Mouse (Mus musculus) gastrocnemius, postnatal 14 days (tissue): Measurements from ENCODE around the gene Atp6v1e2. TPM values are rescaled to one million over a fixed set of nuclear protein-coding genes. Genes with fewer than 3 reads are reported as not detected.

Experiments
- DNase-seq: peaks from one replicate; pipeline ENCODE4 v3.0.0; 2021; ENCODE audit warnings: mixed read lengths
- intact Hi-C: fragments of 180-260 bp; cut with DNase I; formaldehyde crosslinking; loops from one replicate; pipeline ENCODE4 v1.15.1; 2025; ENCODE audit warnings: low total_unique reads
- total RNA-seq, 2 experiments: library from RNA; stranded (reverse); gene quantifications; 2 replicates each; pipeline ENCODE4 v1.2.3; 2021

Atp6v1e2 gene
- total RNA-seq, 2 experiments from 2014 or later, result not detected

DNA sequence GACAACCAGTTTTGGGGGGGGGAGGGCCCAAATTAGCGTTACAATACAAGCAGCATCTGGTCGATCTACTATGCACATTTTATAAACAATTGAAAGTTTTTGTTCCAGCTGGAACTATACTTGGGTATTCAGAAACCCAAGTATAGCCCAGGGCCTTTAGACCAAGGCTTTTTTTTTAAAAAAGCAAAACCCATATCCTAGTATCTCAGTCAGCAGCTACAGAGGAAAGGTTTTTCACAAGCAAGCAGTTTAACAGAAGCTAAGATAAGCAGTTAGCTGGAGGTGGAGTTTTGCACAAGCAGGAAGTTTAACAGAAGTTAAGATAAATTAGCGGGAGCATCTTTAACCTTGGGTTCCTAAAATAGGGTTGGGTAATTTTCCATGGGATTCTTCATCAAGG is 20.9 kb downstream of the Atp6v1e2 start:
- intact Hi-C loops, result no loop called here

GRCm38 (mm10) chr17:86924679-86925078 is 23.0 kb downstream of the Atp6v1e2 start:
- intact Hi-C loops, result no loop called here
- DNase-seq, result no peak

More for the DNA sequence above, 20.9 kb downstream of the Atp6v1e2 start:
- no peak for DNase-seq

DNA sequence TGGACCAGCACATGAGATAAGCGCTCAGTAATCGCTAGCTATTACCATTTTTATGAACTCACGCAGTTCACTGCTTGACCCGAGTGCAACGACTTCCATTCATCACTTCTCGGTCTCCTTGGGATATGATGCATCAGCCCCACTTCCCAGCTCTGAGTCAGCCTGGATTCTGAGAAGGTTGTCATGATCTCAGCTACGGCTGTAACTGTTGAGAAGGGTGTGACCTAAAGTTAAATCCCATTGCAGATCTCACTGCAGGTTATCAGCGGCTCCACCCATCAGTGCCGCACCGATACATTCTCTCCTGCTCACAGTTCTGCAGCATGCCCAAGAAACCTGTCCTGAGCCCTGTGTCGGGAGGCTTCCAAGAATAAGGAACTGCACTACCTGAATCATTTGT is 28.0 kb downstream of the Atp6v1e2 start:
- DNase-seq, result no peak
- intact Hi-C loops, result loop anchor here (5.0 kb wide), 1 partner anchor 123 kb away; no protein-coding TSS in a partner anchor

GRCm38 (mm10) chr17:86918786-86919185 is 28.9 kb downstream of the Atp6v1e2 start:
- peak; percentile 44 for DNase-seq
- intact Hi-C loops, result loop anchor here (5.0 kb wide), 1 partner anchor 124 kb away; no protein-coding TSS in a partner anchor

DNA sequence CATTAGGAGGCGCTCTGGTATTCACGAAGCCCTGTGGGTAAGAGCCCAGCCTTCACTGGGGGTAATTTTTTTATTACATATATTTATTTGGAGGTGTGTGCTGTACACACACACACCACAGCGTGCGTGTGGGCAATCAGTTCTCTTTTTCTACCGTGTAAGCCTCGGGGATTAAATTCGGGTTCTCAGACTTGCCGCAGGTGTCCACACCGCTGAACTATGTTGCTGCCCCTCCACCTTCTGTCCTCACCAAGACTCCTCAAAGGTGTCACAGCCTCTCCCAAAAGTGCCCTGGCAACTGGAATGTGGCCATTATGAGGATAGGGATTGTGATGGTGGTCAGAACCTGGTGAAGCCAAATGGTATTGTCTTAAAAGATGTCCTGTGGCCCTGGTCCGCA is 30.6 kb downstream of the Atp6v1e2 start, which contains the start of gene Tmem247:
Gene Tmem247, plus strand, starts transcription at position 301 of the 400 bp plus-strand sequence.
- intact Hi-C loops, result loop anchor here (5.0 kb wide), 1 partner anchor 125 kb away; no protein-coding TSS in a partner anchor
- no peak for DNase-seq

DNA sequence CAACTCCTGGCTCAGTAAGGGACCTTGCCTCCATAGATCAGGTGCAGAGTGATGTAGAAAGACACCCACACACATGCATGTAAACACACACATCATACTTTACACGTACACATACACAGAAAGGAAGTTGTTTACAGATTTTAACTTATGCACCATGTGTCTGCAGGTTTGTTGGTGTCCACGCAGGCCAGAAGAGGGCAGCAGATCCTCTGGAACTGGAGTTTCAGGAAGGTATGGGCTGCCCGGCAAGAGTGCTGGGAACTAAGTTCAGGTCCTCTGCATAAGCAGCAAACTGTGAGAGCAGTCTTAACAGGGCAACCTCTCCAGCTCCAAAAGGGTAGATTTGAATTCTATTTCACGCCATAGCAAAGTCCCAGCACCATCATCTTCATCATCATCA is 32.2 kb downstream of the Atp6v1e2 start:
- DNase-seq, result no peak
- intact Hi-C loops, result loop anchor here (5.0 kb wide), 1 partner anchor 127 kb away; no protein-coding TSS in a partner anchor

- no peak for DNase-seq
- intact Hi-C loops, result no loop called here
Observed at GRCm38 (mm10) chr17:86913003-86913607, 34.6 kb downstream of the Atp6v1e2 start.

DNA sequence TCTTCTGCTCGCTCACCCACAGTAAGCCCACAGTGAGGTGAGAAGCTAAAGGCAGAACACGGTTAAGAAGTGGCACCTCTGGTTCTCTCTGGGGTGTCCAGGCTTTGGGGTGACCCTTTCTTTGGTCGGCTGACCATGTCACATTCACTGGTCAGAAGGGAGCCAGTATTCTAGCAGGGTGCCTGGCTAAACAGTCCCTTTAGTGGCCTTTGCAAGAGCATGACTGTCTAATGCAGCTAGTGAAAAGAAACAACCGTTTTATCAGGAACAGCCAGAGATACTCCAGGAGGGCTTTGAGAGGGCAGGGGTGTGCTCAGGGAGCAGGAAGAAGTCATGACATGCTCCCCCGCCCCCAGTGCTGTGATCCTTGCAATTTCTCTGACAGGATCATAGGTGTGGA is 36.4 kb downstream of the Atp6v1e2 start:
- no peak for DNase-seq
- intact Hi-C loops, result no loop called here

DNA sequence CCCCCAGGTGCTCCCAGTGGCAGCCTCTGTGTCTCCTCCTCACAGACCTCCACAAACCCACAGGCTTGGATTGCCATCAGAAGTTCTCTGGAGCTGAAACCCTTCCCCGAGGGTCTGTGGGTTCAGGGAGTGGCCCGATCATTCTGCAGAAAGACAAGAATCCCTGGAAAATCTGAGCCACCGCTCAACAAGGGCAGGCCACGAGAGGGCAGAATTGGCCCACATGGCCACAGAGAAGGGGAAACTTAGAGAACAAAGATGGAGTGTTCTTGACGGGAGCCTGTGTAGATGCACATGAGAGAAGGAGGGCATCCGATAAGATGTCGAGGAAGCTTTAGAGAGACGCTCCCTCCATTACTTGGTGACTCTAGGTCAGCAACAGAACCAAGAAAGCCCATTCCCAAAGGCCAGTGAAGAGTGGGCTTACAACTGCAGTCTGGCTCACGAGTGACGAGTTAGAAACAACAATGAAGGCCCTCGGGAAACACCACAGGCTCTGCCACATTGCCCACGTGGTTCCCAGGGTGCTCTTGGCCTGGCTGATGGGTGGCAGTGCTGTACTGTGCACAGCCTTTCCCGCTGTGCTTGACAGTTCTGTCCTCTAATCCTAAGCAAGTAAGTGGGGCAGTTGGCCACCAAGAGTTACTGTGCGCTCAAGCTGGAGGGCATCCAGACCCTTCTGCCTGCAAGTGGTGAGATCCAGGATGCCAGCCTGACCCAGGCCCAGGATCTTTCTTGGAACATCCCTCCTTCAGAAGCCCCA is 37.8 kb downstream of the Atp6v1e2 start:
- intact Hi-C loops, result loop anchor here (5.0 to 10.0 kb wide), 2 partner anchors 337 to 755 kb away; no protein-coding TSS in a partner anchor
- no peak for DNase-seq

- DNase-seq, result no peak
- intact Hi-C loops, result loop anchor here (5.0 to 10.0 kb wide), 2 partner anchors 339 to 754 kb away; no protein-coding TSS in a partner anchor
Observed at GRCm38 (mm10) chr17:86908316-86908715, 39.4 kb downstream of the Atp6v1e2 start.

DNA sequence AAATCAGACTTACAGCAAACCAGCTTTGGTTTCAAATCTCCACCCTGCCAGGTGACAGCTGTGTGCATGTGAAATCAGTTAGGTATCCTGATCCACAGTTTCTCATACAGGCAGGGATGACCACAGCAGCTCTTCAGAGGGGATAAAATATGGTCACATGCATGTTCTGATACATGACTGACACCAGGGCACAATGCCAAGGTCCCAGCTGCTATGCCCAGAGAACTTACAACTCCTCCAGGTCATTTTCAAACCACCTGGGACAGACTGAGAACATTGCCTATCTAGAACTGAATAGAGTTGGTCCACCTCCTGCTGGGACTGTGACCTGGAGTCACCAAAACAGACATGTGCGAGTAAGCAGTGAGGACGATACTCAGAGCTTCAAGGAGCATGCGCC is 40.6 kb downstream of the Atp6v1e2 start:
- DNase-seq, result no peak
- intact Hi-C loops, result loop anchor here (5.0 to 10.0 kb wide), 2 partner anchors 340 to 752 kb away; no protein-coding TSS in a partner anchor

GRCm38 (mm10) chr17:86906601-86907000 is 41.1 kb downstream of the Atp6v1e2 start:
- no peak for DNase-seq
- intact Hi-C loops, result loop anchor here (5.0 to 10.0 kb wide), 2 partner anchors 341 to 752 kb away; no protein-coding TSS in a partner anchor

DNA sequence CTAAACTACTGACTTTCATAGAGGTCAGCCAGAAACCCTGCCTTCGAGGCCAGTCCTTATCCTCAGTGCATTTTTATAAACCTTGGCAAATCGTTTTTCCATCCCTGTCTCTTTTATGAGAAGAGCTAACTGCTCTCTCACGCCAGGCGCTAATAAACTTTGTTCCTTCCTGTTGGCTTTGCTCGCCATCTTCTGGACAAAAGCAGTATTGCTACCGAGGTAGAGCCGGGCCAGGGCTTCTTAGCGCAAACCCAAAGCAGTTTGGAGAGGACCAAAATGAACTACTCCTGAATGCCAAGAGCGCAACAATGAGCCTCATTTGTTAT is 41.6 kb downstream of the Atp6v1e2 start:
- peak; percentile 77 for DNase-seq
- intact Hi-C loops, result loop anchor here (5.0 to 10.0 kb wide), 2 partner anchors 341 to 751 kb away; no protein-coding TSS in a partner anchor

DNA sequence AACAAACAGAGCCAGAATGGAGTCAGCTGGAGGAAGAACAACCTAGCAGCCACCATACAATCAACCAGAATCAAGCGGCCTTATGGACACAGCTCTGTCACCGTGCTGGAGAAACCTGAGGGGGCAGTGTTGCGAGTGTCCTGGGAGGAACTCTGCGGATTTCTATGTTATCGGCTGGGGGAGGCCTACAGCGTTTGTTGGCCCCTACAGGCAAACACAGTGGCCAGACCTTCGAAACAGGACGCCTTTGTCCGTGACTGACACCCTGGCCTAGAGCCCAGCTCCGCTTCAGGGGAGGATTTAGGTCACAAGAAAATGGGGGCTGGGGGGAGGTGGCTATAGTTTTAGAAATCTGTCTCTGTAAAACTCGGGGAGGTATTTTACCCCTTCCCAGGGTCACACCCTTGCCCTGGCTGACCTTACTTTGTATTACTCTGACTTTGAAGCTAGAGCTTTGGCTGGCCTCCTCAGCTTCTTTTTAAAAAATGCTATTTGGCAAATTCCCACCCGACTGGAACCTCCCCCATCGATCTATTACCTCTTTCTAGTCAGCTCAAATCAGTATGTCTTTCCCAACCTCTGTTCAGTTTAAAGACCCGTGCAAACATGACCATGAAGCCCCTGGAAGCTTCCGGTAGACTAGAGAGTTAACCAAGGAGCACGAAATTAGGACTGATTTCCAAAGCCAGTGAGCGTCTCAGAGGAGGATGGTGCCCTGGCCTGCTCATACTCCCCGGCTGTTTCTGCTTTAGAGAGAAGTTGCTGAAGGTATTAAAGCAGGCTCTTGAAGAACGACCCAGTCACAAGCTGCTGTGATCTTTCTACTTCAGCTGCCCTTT is 42.2 kb downstream of the Atp6v1e2 start:
- peak; percentile 61 for DNase-seq
- intact Hi-C loops, result loop anchor here (2.0 to 10.0 kb wide), 3 partner anchors 342 to 751 kb away; no protein-coding TSS in a partner anchor

- intact Hi-C loops, result loop anchor here (2.0 to 10.0 kb wide), 3 partner anchors 367 to 749 kb away; no protein-coding TSS in a partner anchor
- DNase-seq, result no peak
Observed at GRCm38 (mm10) chr17:86904206-86904605, 43.5 kb downstream of the Atp6v1e2 start.

GRCm38 (mm10) chr17:86903596-86903995 is 44.1 kb downstream of the Atp6v1e2 start:
- no peak for DNase-seq
- intact Hi-C loops, result loop anchor here (5.0 to 10.0 kb wide), 2 partner anchors 366 to 749 kb away; no protein-coding TSS in a partner anchor

DNA sequence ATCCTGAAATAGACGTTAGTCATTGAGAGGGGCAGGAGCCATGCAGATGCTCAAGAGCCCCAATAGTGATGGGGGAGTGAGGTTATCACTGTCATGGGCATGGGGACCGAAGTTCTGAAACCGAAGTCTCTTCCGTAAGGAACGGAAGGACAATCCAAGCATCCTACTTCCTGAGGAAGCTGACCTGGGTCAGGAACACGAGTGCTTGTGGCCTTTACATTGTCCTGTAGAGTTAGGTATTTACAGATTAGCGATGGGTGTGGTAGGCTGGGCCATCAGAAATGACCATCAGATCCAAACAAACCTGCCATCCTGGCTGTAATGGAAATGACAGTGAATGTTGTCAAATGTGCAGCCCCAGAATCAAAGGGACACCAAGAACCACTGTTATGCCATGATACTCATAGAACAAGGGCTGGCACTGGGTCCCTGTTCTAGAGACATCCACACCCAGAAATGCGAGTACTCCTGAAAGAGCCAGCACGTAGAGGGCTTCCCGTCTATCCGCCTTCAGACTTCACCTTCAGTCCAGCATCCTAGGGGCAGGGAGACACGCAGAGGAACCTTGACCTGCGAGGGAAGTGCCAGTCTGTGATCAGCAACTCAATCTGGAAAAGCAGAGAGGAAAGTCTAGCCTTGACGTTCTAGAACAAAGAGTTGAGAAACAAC is 45.2 kb downstream of the Atp6v1e2 start:
- intact Hi-C loops, result loop anchor here (5.0 to 10.0 kb wide), 2 partner anchors 365 to 748 kb away; no protein-coding TSS in a partner anchor
- DNase-seq, result no peak

- intact Hi-C loops, result loop anchor here (5.0 to 10.0 kb wide), 2 partner anchors 363 to 746 kb away; no protein-coding TSS in a partner anchor
- DNase-seq, result no peak
Observed at GRCm38 (mm10) chr17:86900564-86900963, 47.1 kb downstream of the Atp6v1e2 start.

DNA sequence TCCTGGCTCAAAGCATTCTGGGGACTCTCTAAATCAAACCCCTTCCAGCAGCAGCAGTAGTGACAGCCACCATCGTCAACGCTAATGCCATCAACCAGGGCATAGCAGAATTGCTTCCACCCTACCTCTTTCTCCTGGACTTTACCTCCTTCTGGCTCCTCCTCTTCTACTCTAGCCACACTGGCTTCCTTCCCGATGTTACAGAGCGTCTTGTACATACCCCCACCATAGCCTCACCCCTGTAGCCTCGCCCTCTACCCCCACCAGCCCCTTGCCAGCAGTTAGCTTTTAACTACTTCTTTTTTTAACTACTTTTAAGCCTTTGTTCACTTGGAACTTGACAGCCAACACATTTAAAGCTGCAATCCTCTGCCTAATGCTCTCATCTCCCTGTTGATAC is 47.9 kb downstream of the Atp6v1e2 start:
- intact Hi-C loops, result loop anchor here (5.0 to 10.0 kb wide), 2 partner anchors 363 to 745 kb away; no protein-coding TSS in a partner anchor
- DNase-seq, result no peak
